Mouse (Mus musculus): ENCODE results near the gene Slc20a1. TPM values are rescaled to one million over a fixed set of nuclear protein-coding genes. Genes with fewer than 3 reads are reported as not detected.
A peak's percentile ranks its signal among the peaks of the same experiment; 100 is the strongest.

Slc20a1 gene
- polyA plus RNA-seq, 1 experiment from 2014 or later: 70.7 TPM

- Histone ChIP-seq H3K36me3 (ENCODE audit: control insufficient read depth, insufficient read depth, low read length) (no peaks in the 10 kb centered on the region), H3K9ac (ENCODE audit: low read length) (no peak overlapping the region), H3K4me2 (ENCODE audit: low read depth, low read length, severe bottlenecking) (no peak overlapping the region), H3K9me3 (ENCODE audit: control insufficient read depth, low read length) (no peaks in the 10 kb centered on the region), H3K27me3 (ENCODE audit: control insufficient read depth, insufficient read depth, low read length) (no peaks in the 10 kb centered on the region), H3K4me3 (ENCODE audit: low read depth, low read length) (no peak overlapping the region), H3K27ac (ENCODE audit: low read depth, low read length) (no peak overlapping the region), H3K4me1 (replicated peaks; ENCODE audit: control insufficient read depth, insufficient read depth, low read length) (no peaks in the 10 kb centered on the region)
- 50% methylated on average over 7 of the region's 7 CpGs for WGBS
- ATAC-seq (replicated peaks; ENCODE audit: low FRiP score) (no peak), DNase-seq (ENCODE audit: low spot score) (peak; percentile 55)
These were observed 24.1 kb upstream of the Slc20a1 start for GRCm38 (mm10) chr2:129174474-129174873.

GRCm38 (mm10) chr2:129175636-129176035, 22.9 kb upstream of the Slc20a1 start:
- no peaks in the 10 kb centered on the region for H3K4me1 ChIP-seq (replicated peaks; ENCODE audit: control insufficient read depth, insufficient read depth, low read length)
- no peak overlapping the region for H3K4me3 ChIP-seq (ENCODE audit: low read depth, low read length)
- DNase-seq (ENCODE audit: low spot score) (no peak), ATAC-seq (replicated peaks; ENCODE audit: low FRiP score) (no peak)
- no peak overlapping the region for H3K9ac ChIP-seq (ENCODE audit: low read length)
- no peak overlapping the region for H3K4me2 ChIP-seq (ENCODE audit: low read depth, low read length, severe bottlenecking)
- H3K27ac ChIP-seq (ENCODE audit: low read depth, low read length): no peak overlapping the region
- H3K27me3 ChIP-seq (ENCODE audit: control insufficient read depth, insufficient read depth, low read length): no peaks in the 10 kb centered on the region
- no peaks in the 10 kb centered on the region for H3K36me3 ChIP-seq (ENCODE audit: control insufficient read depth, insufficient read depth, low read length)
- WGBS: 82% methylated on average over 2 of the region's 2 CpGs
- H3K9me3 ChIP-seq (ENCODE audit: control insufficient read depth, low read length): no peaks in the 10 kb centered on the region

- Histone ChIP-seq H3K27ac (ENCODE audit: low read depth, low read length) (no peak overlapping the region), H3K9ac (ENCODE audit: low read length) (no peak overlapping the region), H3K9me3 (ENCODE audit: control insufficient read depth, low read length) (no peaks in the 10 kb centered on the region), H3K4me3 (ENCODE audit: low read depth, low read length) (no peak overlapping the region), H3K36me3 (ENCODE audit: control insufficient read depth, insufficient read depth, low read length) (no peaks in the 10 kb centered on the region), H3K4me1 (replicated peaks; ENCODE audit: control insufficient read depth, insufficient read depth, low read length) (no peaks in the 10 kb centered on the region), H3K27me3 (ENCODE audit: control insufficient read depth, insufficient read depth, low read length) (no peaks in the 10 kb centered on the region), H3K4me2 (ENCODE audit: low read depth, low read length, severe bottlenecking) (no peak overlapping the region)
- DNase-seq (ENCODE audit: low spot score): no peak
- ATAC-seq (replicated peaks; ENCODE audit: low FRiP score): no peak
- 69% methylated on average over 12 of the region's 12 CpGs for WGBS
These were observed 21.7 kb upstream of the Slc20a1 start for GRCm38 (mm10) chr2:129176676-129177420.

GRCm38 (mm10) chr2:129177661-129178060, 20.9 kb upstream of the Slc20a1 start:
- WGBS: 51% methylated on average over 3 of the region's 3 CpGs
- ATAC-seq (replicated peaks; ENCODE audit: low FRiP score) (no peak), DNase-seq (ENCODE audit: low spot score) (no peak)
- H3K36me3 ChIP-seq (ENCODE audit: control insufficient read depth, insufficient read depth, low read length): no peaks in the 10 kb centered on the region
- H3K4me1 ChIP-seq (replicated peaks; ENCODE audit: control insufficient read depth, insufficient read depth, low read length): no peaks in the 10 kb centered on the region
- no peak overlapping the region for H3K4me3 ChIP-seq (ENCODE audit: low read depth, low read length)
- H3K9me3 ChIP-seq (ENCODE audit: control insufficient read depth, low read length): no peaks in the 10 kb centered on the region
- no peak overlapping the region for H3K4me2 ChIP-seq (ENCODE audit: low read depth, low read length, severe bottlenecking)
- H3K9ac ChIP-seq (ENCODE audit: low read length): no peak overlapping the region
- H3K27me3 ChIP-seq (ENCODE audit: control insufficient read depth, insufficient read depth, low read length): no peaks in the 10 kb centered on the region
- H3K27ac ChIP-seq (ENCODE audit: low read depth, low read length): no peak overlapping the region

- Histone ChIP-seq H3K27ac (ENCODE audit: low read depth, low read length) (no peak overlapping the region), H3K27me3 (ENCODE audit: control insufficient read depth, insufficient read depth, low read length) (no peaks in the 10 kb centered on the region), H3K9ac (ENCODE audit: low read length) (no peak overlapping the region), H3K4me3 (ENCODE audit: low read depth, low read length) (no peak overlapping the region), H3K36me3 (ENCODE audit: control insufficient read depth, insufficient read depth, low read length) (no peaks in the 10 kb centered on the region), H3K4me1 (replicated peaks; ENCODE audit: control insufficient read depth, insufficient read depth, low read length) (no peaks in the 10 kb centered on the region), H3K9me3 (ENCODE audit: control insufficient read depth, low read length) (no peaks in the 10 kb centered on the region), H3K4me2 (ENCODE audit: low read depth, low read length, severe bottlenecking) (no peak overlapping the region)
- DNase-seq (ENCODE audit: low spot score) (no peak), ATAC-seq (replicated peaks; ENCODE audit: low FRiP score) (no peak)
- WGBS: 58% methylated on average over 10 of the region's 10 CpGs
These were observed 20.2 kb upstream of the Slc20a1 start for GRCm38 (mm10) chr2:129178182-129178908.

- H3K4me3 ChIP-seq (ENCODE audit: low read depth, low read length): no peak overlapping the region
- no peak for ATAC-seq (replicated peaks; ENCODE audit: low FRiP score)
- H3K27ac ChIP-seq (ENCODE audit: low read depth, low read length): no peak overlapping the region
- no peak for DNase-seq (ENCODE audit: low spot score)
- H3K9me3 ChIP-seq (ENCODE audit: control insufficient read depth, low read length): no peaks in the 10 kb centered on the region
- WGBS: 84% methylated on average over 8 of the region's 8 CpGs
- no peaks in the 10 kb centered on the region for H3K27me3 ChIP-seq (ENCODE audit: control insufficient read depth, insufficient read depth, low read length)
- H3K36me3 ChIP-seq (ENCODE audit: control insufficient read depth, insufficient read depth, low read length): no peaks in the 10 kb centered on the region
- no peak overlapping the region for H3K4me2 ChIP-seq (ENCODE audit: low read depth, low read length, severe bottlenecking)
- H3K9ac ChIP-seq (ENCODE audit: low read length): no peak overlapping the region
- no peaks in the 10 kb centered on the region for H3K4me1 ChIP-seq (replicated peaks; ENCODE audit: control insufficient read depth, insufficient read depth, low read length)
These were observed 18.4 kb upstream of the Slc20a1 start for GRCm38 (mm10) chr2:129179946-129180853.

- WGBS: 89% methylated on average over 5 of the region's 5 CpGs
- ATAC-seq (replicated peaks; ENCODE audit: low FRiP score): no peak
These were observed 17.1 kb upstream of the Slc20a1 start for GRCm38 (mm10) chr2:129181509-129181908.

GRCm38 (mm10) chr2:129182412-129182811, 16.2 kb upstream of the Slc20a1 start:
- 91% methylated on average over 1 of the region's 1 CpGs for WGBS
- Histone ChIP-seq H3K4me3 (ENCODE audit: low read depth, low read length) (no peak overlapping the region), H3K9me3 (ENCODE audit: control insufficient read depth, low read length) (no peaks in the 10 kb centered on the region), H3K27ac (ENCODE audit: low read depth, low read length) (no peak overlapping the region), H3K27me3 (ENCODE audit: control insufficient read depth, insufficient read depth, low read length) (no peaks in the 10 kb centered on the region), H3K36me3 (ENCODE audit: control insufficient read depth, insufficient read depth, low read length) (no peaks in the 10 kb centered on the region), H3K4me1 (replicated peaks; ENCODE audit: control insufficient read depth, insufficient read depth, low read length) (no peaks in the 10 kb centered on the region), H3K9ac (ENCODE audit: low read length) (no peak overlapping the region), H3K4me2 (ENCODE audit: low read depth, low read length, severe bottlenecking) (no peak overlapping the region)
- ATAC-seq (replicated peaks; ENCODE audit: low FRiP score) (no peak), DNase-seq (ENCODE audit: low spot score) (no peak)

More at GRCm38 (mm10) chr2:129181509-129181908, 17.1 kb upstream of the Slc20a1 start:
- Histone ChIP-seq H3K4me3 (ENCODE audit: low read depth, low read length) (no peak overlapping the region), H3K4me1 (replicated peaks; ENCODE audit: control insufficient read depth, insufficient read depth, low read length) (no peaks in the 10 kb centered on the region), H3K4me2 (ENCODE audit: low read depth, low read length, severe bottlenecking) (no peak overlapping the region), H3K36me3 (ENCODE audit: control insufficient read depth, insufficient read depth, low read length) (no peaks in the 10 kb centered on the region), H3K9ac (ENCODE audit: low read length) (no peak overlapping the region), H3K9me3 (ENCODE audit: control insufficient read depth, low read length) (no peaks in the 10 kb centered on the region), H3K27me3 (ENCODE audit: control insufficient read depth, insufficient read depth, low read length) (no peaks in the 10 kb centered on the region), H3K27ac (ENCODE audit: low read depth, low read length) (no peak overlapping the region)
- DNase-seq (ENCODE audit: low spot score): no peak

Measured in forebrain, embryonic 11.5 days (tissue).